Mouse (Mus musculus): Measurements from ENCODE around the gene Trank1.
A peak's percentile ranks its signal among the peaks of the same experiment; 100 is the strongest.

Trank1 gene

GRCm38 (mm10) chr9:111311031-111311842, at the start of gene Trank1:
Gene Trank1 (plus strand): TSS chr9:111311739.
- DNase-seq (ENCODE audit: low spot score in 2 of 2): no peak

GRCm38 (mm10) chr9:111267998-111268397, 43.5 kb upstream of the Trank1 start:
- no peak for DNase-seq (ENCODE audit: low spot score in 2 of 2)

GRCm38 (mm10) chr9:111270606-111271005, 40.9 kb upstream of the Trank1 start:
- no peak for DNase-seq (ENCODE audit: low spot score in 2 of 2)

- no peak for DNase-seq (ENCODE audit: low spot score in 2 of 2)
These were observed 40.5 kb upstream of the Trank1 start for GRCm38 (mm10) chr9:111271056-111271433.

- DNase-seq (ENCODE audit: low spot score in 2 of 2): peak; percentile 98 to 99
These were observed 39.9 kb upstream of the Trank1 start, which contains the start of the genes Mlh1 and Epm2aip1 for GRCm38 (mm10) chr9:111271434-111272160. Gene Mlh1 (minus strand): TSS chr9:111271791. Gene Epm2aip1 (plus strand): TSS chr9:111271929.

- peak in 1 of 2 experiments; percentile 8 for DNase-seq (ENCODE audit: low spot score in 2 of 2)
These were observed 39.2 kb upstream of the Trank1 start for GRCm38 (mm10) chr9:111272356-111272755.

GRCm38 (mm10) chr9:111272996-111273785, 38.3 kb upstream of the Trank1 start:
- DNase-seq (ENCODE audit: low spot score in 2 of 2): no peak

GRCm38 (mm10) chr9:111273958-111274357, 37.6 kb upstream of the Trank1 start:
- no peak for DNase-seq (ENCODE audit: low spot score in 2 of 2)

- DNase-seq (ENCODE audit: low spot score in 2 of 2): no peak
These were observed 36.4 kb upstream of the Trank1 start for GRCm38 (mm10) chr9:111275156-111275555.

GRCm38 (mm10) chr9:111285061-111285460, 26.5 kb upstream of the Trank1 start:
- no peak for DNase-seq (ENCODE audit: low spot score in 2 of 2)

- DNase-seq (ENCODE audit: low spot score in 2 of 2): no peak
These were observed 25.9 kb upstream of the Trank1 start for GRCm38 (mm10) chr9:111285676-111286075.

GRCm38 (mm10) chr9:111286468-111286867, 25.1 kb upstream of the Trank1 start:
- no peak for DNase-seq (ENCODE audit: low spot score in 2 of 2)

GRCm38 (mm10) chr9:111287956-111288355, 23.6 kb upstream of the Trank1 start:
- DNase-seq (ENCODE audit: low spot score in 2 of 2): no peak

- no peak for DNase-seq (ENCODE audit: low spot score in 2 of 2)
These were observed 22.2 kb upstream of the Trank1 start for GRCm38 (mm10) chr9:111289294-111289831.

GRCm38 (mm10) chr9:111289832-111290339, 21.7 kb upstream of the Trank1 start:
- DNase-seq (ENCODE audit: low spot score in 2 of 2): peak; percentile 78 to 92

GRCm38 (mm10) chr9:111290539-111291100, 20.9 kb upstream of the Trank1 start:
- DNase-seq (ENCODE audit: low spot score in 2 of 2): no peak

- DNase-seq (ENCODE audit: low spot score in 2 of 2): no peak
These were observed 18.3 kb upstream of the Trank1 start for GRCm38 (mm10) chr9:111293234-111293633.

- no peak for DNase-seq (ENCODE audit: low spot score in 2 of 2)
These were observed 16.6 kb upstream of the Trank1 start for GRCm38 (mm10) chr9:111294911-111295310.

- DNase-seq (ENCODE audit: low spot score in 2 of 2): no peak
These were observed 16.2 kb upstream of the Trank1 start for GRCm38 (mm10) chr9:111295323-111295722.

- no peak for DNase-seq (ENCODE audit: low spot score in 2 of 2)
These were observed 15.1 kb upstream of the Trank1 start for GRCm38 (mm10) chr9:111296433-111296832.

GRCm38 (mm10) chr9:111298606-111299005, 12.9 kb upstream of the Trank1 start:
- no peak for DNase-seq (ENCODE audit: low spot score in 2 of 2)

All from heart, adult 9 months (tissue).